Mouse (Mus musculus): ENCODE results near the gene Gprin2.

DNA sequence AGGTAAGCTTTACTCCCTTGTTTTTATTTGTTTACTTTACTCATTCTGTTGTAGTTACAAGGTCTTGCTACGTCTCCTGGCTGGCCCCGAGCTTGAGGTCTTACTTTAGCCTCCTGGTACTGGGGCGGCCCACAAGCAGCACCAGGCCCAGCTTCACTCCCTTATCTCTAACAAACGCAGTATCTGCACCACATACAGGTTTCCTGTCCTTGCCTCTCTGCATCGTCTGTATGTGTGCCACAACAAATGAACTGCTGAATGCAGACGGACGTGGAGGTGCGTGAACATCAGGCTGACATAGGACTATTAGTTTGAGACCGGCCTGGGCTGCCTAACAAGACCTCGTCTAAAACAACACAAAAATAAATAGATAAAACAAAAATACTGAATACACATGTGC lies 38.8 kb upstream of the Gprin2 start:
- TF ChIP-seq CTCF (IDR thresholded peaks at IDR 0.05; ENCODE audit: extremely low read depth, insufficient read length, insufficient replicate concordance, low read depth, low read length): no peak
- no peak for TF ChIP-seq POLR2A (IDR thresholded peaks at IDR 0.05; ENCODE audit: low read depth, low read length)

Data from small intestine, adult 2 months (tissue).